Mouse (Mus musculus): Measurements from ENCODE around the gene Zmym5. TPM values are rescaled to one million over a fixed set of nuclear protein-coding genes. Genes with fewer than 3 reads are reported as not detected.

Zmym5 gene
- total RNA-seq (2023): 26.9 and 32.5 TPM in 2 replicates

DNA sequence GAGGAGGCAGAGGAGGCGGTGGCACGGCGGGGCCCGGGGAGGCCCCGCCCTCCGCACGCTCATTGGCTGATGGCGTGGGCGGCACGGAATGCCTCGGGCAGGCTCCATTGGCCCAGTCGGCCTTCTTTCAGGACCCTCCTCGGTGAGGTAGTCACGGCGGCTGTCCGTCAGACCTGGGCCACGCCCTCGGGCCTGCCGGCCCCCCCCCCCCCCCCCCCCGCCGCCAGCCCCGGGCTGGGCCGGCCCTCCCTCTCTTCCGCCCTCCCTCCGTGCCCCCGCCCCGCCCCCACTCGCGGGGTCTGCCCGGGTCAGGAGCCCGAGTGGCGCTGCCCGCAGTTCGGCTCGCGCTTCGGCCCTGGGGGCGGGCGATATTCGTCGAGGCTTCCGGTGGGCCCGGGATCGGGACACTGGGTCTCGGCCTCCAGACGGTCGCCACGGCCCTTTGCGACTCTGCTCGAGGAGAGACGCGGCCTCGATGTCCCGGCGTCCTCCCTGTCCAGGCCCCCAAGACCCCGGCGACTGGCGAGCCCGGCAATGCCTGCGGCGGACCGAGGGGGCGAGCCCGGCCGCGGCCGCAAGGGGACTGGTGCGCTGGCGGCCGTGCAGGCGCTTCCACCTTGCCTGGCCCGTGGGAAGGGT, at the start of gene Zmym5:
Gene Zmym5 (minus strand): TSS at position 16 of the 639 bp plus-strand sequence.

GRCm38 (mm10) chr14:56778200-56778932, 33.1 kb downstream of the Zmym5 start, which contains the start of gene Pspc1:
Gene Pspc1 (minus strand): TSS chr14:56778316.

Other genes starting within 250 kb of the Zmym5 start
- gene Cenpj, start 236.3 kb downstream of the Zmym5 start, total RNA-seq (2023): 12.1 and 14.3 TPM in 2 replicates
- gene Parp4, start 236.1 kb downstream of the Zmym5 start, total RNA-seq (2023): 55.2 and 64.4 TPM in 2 replicates
- 8.5 and 9.4 TPM in 2 replicates for gene Mphosph8, start 143.5 kb downstream of the Zmym5 start, total RNA-seq (2023)
- 52.3 and 66.9 TPM in 2 replicates for gene Pspc1, start 33.4 kb downstream of the Zmym5 start, total RNA-seq (2023)
- gene Zmym2, start 74.9 kb upstream of the Zmym5 start, total RNA-seq (2023): 47.3 and 67.6 TPM in 2 replicates
- gene Gja3, start 246.4 kb upstream of the Zmym5 start, total RNA-seq (2023): not detected in 2 replicates